Mouse (Mus musculus) liver, postnatal 0 days (tissue): ENCODE measurements at regions not wholly inside any gene's neighbourhood (a gene's known extent, or its start where the extent isn't known, plus 50 kb on each side); places are given as distances from the start of the nearest gene placed in this dataset.

Source experiments
- ATAC-seq: fragments of 200-750 bp; cut with Nextera tagmentation; 2 replicates; pipeline ENCODE4 v1.8.0; 2017; ENCODE audit warnings: mild to moderate bottlenecking, moderate library complexity
- DNase-seq: peaks from one replicate; pipeline ENCODE4 v3.0.0-alpha.2; 2016
- H3K27ac ChIP-seq: fragments of 300-500 bp; sonication (generic); 2 replicates; pipeline ENCODE4 v1.5.1; 2014; ENCODE audit warnings: antibody characterized with exemption, moderate library complexity, mild to moderate bottlenecking, low read depth
- H3K27me3 ChIP-seq: fragments of 300-500 bp; sonication (generic); 2 replicates; pipeline ENCODE4 v1.6.1; 2014; ENCODE audit warnings: low read length, control low read depth, mixed read lengths; ENCODE audit not compliant: insufficient read depth
- H3K36me3 ChIP-seq: fragments of 300-500 bp; sonication (generic); replicated peaks from 2 replicates; pipeline ENCODE4 v1.6.1; 2014; ENCODE audit warnings: mild to moderate bottlenecking, control low read depth, low read length, moderate library complexity, mixed read lengths; ENCODE audit not compliant: insufficient read depth
- H3K4me1 ChIP-seq: fragments of 300-500 bp; sonication (generic); 2 replicates; pipeline ENCODE4 v1.6.1; 2014; ENCODE audit warnings: antibody characterized with exemption, mild to moderate bottlenecking, control low read depth; ENCODE audit not compliant: insufficient read depth
- H3K4me2 ChIP-seq: fragments of 300-500 bp; sonication (generic); 2 replicates; pipeline ENCODE4 v1.6.1; 2014; ENCODE audit warnings: low read depth, mild to moderate bottlenecking, low read length, moderate library complexity, mixed read lengths
- H3K4me3 ChIP-seq: fragments of 300-500 bp; sonication (generic); 2 replicates; pipeline ENCODE4 v1.5.1; 2014; ENCODE audit warnings: low read depth, low read length
- H3K9ac ChIP-seq: fragments of 300-500 bp; sonication (generic); replicated peaks from 2 replicates; pipeline ENCODE4 v1.6.1; 2014; ENCODE audit warnings: mild to moderate bottlenecking, moderate library complexity
- H3K9me3 ChIP-seq: fragments of 300-500 bp; sonication (generic); 2 replicates; pipeline ENCODE4 v1.6.1; 2016; ENCODE audit warnings: mild to moderate bottlenecking, control low read depth, low read length, mixed read lengths
- CTCF ChIP-seq: sonication (generic); IDR thresholded peaks from 2 replicates; pipeline ENCODE4 v1.5.1; 2016; ENCODE audit warnings: antibody characterized with exemption, low read depth
- EP300 ChIP-seq: IDR thresholded peaks from 2 replicates; pipeline ENCODE4 v1.6.1; 2016; ENCODE audit warnings: antibody characterized with exemption, low read depth, mild to moderate bottlenecking
- WGBS: fragments of 180-500 bp; shearing (Covaris S2); extraction: QIAGEN DNeasy Blood & Tissue Kit; methylation state at CpG from one replicate; pipeline ENCODE4 v1.1.7; 2014; ENCODE audit not compliant: insufficient replicate concordance; 5-methylcytosine and 5-hydroxymethylcytosine counted together

- Histone ChIP-seq H3K4me2 (no peak overlapping the region), H3K9me3 (no peaks in the 10 kb centered on the region), H3K4me1 (no peaks in the 10 kb centered on the region), H3K27ac (no peak overlapping the region), H3K4me3 (no peak overlapping the region), H3K27me3 (no peaks in the 10 kb centered on the region), H3K9ac (no peak overlapping the region), H3K36me3 (no peaks in the 10 kb centered on the region)
- 48% methylated on average over 1 of the region's 1 CpGs for WGBS
- no peak for TF ChIP-seq EP300
- no peak for TF ChIP-seq CTCF
- ATAC-seq (no peak), DNase-seq (no peak)
Measured at GRCm38 (mm10) chr3:61583669-61584068, 217.9 kb upstream of the B430305J03Rik start.

GRCm38 (mm10) chr3:61582927-61583326 lies 217.2 kb upstream of the B430305J03Rik start:
- ATAC-seq (no peak), DNase-seq (no peak)
- no peak overlapping the region for H3K4me3 ChIP-seq
- no peak overlapping the region for H3K4me2 ChIP-seq
- no peak overlapping the region for H3K9ac ChIP-seq
- no peaks in the 10 kb centered on the region for H3K36me3 ChIP-seq
- no peaks in the 10 kb centered on the region for H3K4me1 ChIP-seq
- TF ChIP-seq EP300: no peak
- TF ChIP-seq CTCF: no peak
- no peaks in the 10 kb centered on the region for H3K27me3 ChIP-seq
- no peaks in the 10 kb centered on the region for H3K9me3 ChIP-seq
- no peak overlapping the region for H3K27ac ChIP-seq
- WGBS: 81% methylated on average over 2 of the region's 2 CpGs

- H3K36me3 ChIP-seq: no peaks in the 10 kb centered on the region
- WGBS: 72% methylated on average over 3 of the region's 3 CpGs
- H3K27ac ChIP-seq: no peak overlapping the region
- H3K4me1 ChIP-seq: no peaks in the 10 kb centered on the region
- TF ChIP-seq EP300 (no peak), CTCF (no peak)
- H3K9ac ChIP-seq: no peak overlapping the region
- H3K9me3 ChIP-seq: no peaks in the 10 kb centered on the region
- H3K4me2 ChIP-seq: no peak overlapping the region
- DNase-seq (no peak), ATAC-seq (no peak)
- H3K4me3 ChIP-seq: no peak overlapping the region
- no peaks in the 10 kb centered on the region for H3K27me3 ChIP-seq
Measured at GRCm38 (mm10) chr3:61580252-61580651, 214.5 kb upstream of the B430305J03Rik start.

GRCm38 (mm10) chr3:61537113-61537512 lies 171.4 kb upstream of the B430305J03Rik start:
- DNase-seq (no peak), ATAC-seq (no peak)
- Histone ChIP-seq H3K27ac (no peak overlapping the region), H3K9ac (no peak overlapping the region), H3K36me3 (no peaks in the 10 kb centered on the region), H3K27me3 (no peaks in the 10 kb centered on the region), H3K4me1 (no peaks in the 10 kb centered on the region), H3K9me3 (no peaks in the 10 kb centered on the region), H3K4me2 (no peak overlapping the region), H3K4me3 (no peak overlapping the region)
- 55% methylated on average over 1 of the region's 1 CpGs for WGBS
- TF ChIP-seq EP300: no peak
- TF ChIP-seq CTCF: no peak

DNA sequence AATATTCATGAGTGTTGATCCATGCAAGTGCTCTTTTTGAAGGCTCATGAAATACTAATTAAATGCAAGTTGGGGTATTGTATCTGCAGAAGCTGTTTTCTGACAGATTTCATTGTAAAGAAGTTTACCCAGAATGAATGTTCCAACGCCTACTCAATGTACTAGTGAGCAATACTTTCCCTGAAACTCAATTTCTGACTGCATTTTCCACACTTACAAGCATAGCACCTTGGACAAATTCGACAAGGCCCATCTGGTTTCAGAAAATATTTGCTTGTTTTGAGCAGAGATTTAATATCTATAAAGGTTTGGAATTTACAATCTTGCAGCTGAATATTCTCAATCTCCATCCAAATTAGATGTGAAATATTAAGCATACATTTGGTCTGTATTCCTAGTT lies 170.0 kb upstream of the B430305J03Rik start:
- DNase-seq: no peak
- no peaks in the 10 kb centered on the region for H3K36me3 ChIP-seq
- no peaks in the 10 kb centered on the region for H3K27me3 ChIP-seq
- no peak overlapping the region for H3K9ac ChIP-seq
- H3K4me2 ChIP-seq: no peak overlapping the region
- TF ChIP-seq CTCF (no peak), EP300 (no peak)
- H3K4me1 ChIP-seq: no peaks in the 10 kb centered on the region
- no peak overlapping the region for H3K4me3 ChIP-seq
- H3K27ac ChIP-seq: no peak overlapping the region
- 48% methylated on average over 2 of the region's 2 CpGs for WGBS
- H3K9me3 ChIP-seq: no peaks in the 10 kb centered on the region
- ATAC-seq: no peak

DNA sequence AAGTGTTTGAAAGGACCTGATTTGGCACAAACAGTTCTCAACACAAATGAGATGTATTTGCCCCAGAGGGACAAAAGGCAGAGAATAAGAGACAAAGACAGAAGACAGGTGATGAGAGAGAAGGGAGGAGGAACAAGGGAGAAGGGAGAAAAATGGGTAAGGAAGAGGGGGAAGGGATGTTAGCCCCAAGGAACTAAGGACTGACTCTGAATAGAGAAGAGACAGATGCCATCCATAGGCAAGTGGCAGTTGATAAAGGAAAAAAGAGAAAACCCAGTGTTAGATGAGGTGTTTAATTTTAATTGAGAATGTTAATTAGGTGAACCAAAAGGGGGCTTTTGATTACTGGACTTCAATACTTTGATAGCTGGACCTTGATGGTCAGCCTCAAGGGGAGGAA lies 137.4 kb upstream of the B430305J03Rik start:
- TF ChIP-seq CTCF (no peak), EP300 (no peak)
- no peaks in the 10 kb centered on the region for H3K4me1 ChIP-seq
- H3K9me3 ChIP-seq: no peaks in the 10 kb centered on the region
- no peak overlapping the region for H3K4me2 ChIP-seq
- no peak overlapping the region for H3K4me3 ChIP-seq
- H3K27ac ChIP-seq: no peak overlapping the region
- no peak overlapping the region for H3K9ac ChIP-seq
- H3K27me3 ChIP-seq: no peaks in the 10 kb centered on the region
- H3K36me3 ChIP-seq: no peaks in the 10 kb centered on the region
- no peak for ATAC-seq
- no peak for DNase-seq

- Histone ChIP-seq H3K4me1 (no peaks in the 10 kb centered on the region), H3K9me3 (no peaks in the 10 kb centered on the region)
- TF ChIP-seq CTCF (no peak), EP300 (peak; percentile 84)
Measured at GRCm38 (mm10) chr3:61494835-61495234, 129.1 kb upstream of the B430305J03Rik start.

More at GRCm38 (mm10) chr3:61494835-61495234, 129.1 kb upstream of the B430305J03Rik start:
- no peak overlapping the region for H3K9ac ChIP-seq
- H3K4me3 ChIP-seq: no peak overlapping the region
- peak; percentile 62; the same call in 1 of the 2 replicates for ATAC-seq
- no peaks in the 10 kb centered on the region for H3K36me3 ChIP-seq
- no peak overlapping the region for H3K27ac ChIP-seq
- DNase-seq: no peak
- WGBS: 59% methylated on average over 2 of the region's 2 CpGs
- no peaks in the 10 kb centered on the region for H3K27me3 ChIP-seq
- H3K4me2 ChIP-seq: no peak overlapping the region
